Comparison of ENCODE assay signal across 8 mouse cellular contexts in the genomic region with DNA sequence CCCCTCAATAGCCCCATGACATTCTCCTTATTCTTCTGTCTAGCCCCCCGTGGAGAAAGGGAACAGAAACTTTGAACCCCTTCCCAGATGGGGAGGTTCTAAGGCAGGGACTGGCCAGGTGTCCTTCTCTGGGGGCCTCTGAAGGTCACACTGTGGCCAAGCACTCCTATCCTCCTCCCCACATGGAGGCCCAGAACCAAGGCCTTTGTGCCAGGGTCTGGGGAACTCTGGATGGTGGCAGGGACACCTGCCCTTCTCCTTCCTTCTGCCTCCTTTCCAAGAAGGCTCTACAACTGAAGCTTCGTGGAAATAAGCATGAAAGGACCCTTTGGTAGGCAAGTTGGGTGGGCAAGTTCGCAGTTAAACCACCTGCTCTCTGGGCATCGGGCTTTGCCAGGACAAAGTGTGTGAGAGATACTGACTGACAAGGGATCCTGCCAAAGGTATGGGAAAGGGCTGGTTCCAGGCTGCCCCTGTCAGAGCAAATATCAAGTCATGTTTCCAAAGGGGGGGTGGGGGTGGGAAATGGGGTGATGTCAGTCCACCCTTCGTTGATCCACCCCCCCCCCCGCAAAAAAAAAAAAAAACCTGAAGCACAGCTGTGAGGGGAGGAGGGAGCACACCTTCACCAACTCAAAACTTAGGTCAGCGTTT. TPM values are rescaled to one million over a fixed set of nuclear protein-coding genes. Genes with fewer than 3 reads are reported as not detected.
DNase-seq lines count a peak whose midpoint lies in the region; ATAC-seq lines count a peak whose summit lies in the region.

No protein-coding gene starts in this region.

- no peak for DNase-seq in lung, postnatal 36 days
- no peak for DNase-seq in forebrain, embryonic 10.5 days (ENCODE audit: extremely low spot score, low spot score)
- peak; percentile 60 for DNase-seq in kidney, adult 18-20 months
- no peak for DNase-seq in layer of hippocampus, adult 8-10 months (ENCODE audit: low spot score in 2 of 2)
- DNase-seq in ovary, postnatal 10 days (ENCODE audit: low spot score) = no peak
- no peak for DNase-seq in thymus, adult 18-20 months

- peak overlapping the region; percentile 99 for H3K9ac ChIP-seq in lung, embryonic 15.5 days
- H3K9ac ChIP-seq in midbrain, embryonic 16.5 days (ENCODE audit: low read depth, low read length) = peak overlapping the region; percentile 78

- H3K4me2 ChIP-seq in lung, embryonic 15.5 days = peak overlapping the region; percentile 91
- H3K4me2 ChIP-seq in midbrain, embryonic 16.5 days (ENCODE audit: low read length) = peak overlapping the region; percentile 79

- peak overlapping the region; percentile 93 for H3K4me3 ChIP-seq in lung, embryonic 15.5 days
- H3K4me3 ChIP-seq in forebrain, embryonic 10.5 days = peak overlapping the region; percentile 95
- H3K4me3 ChIP-seq in midbrain, embryonic 16.5 days (ENCODE audit: low read depth, low read length) = peak overlapping the region; percentile 74

- H3K4me1 ChIP-seq in lung, embryonic 15.5 days = peaks cover 61% of the 10 kb centered on the region
- H3K4me1 ChIP-seq in forebrain, embryonic 10.5 days = peaks cover 69% of the 10 kb centered on the region
- H3K4me1 ChIP-seq in midbrain, embryonic 16.5 days (ENCODE audit: control insufficient read depth, insufficient read depth, low read length) = peaks cover 44% of the 10 kb centered on the region

- ATAC-seq in lung, embryonic 15.5 days (ENCODE audit: borderline replicate concordance, extremely low read depth, low FRiP score, low TSS enrichment) = no peak
- no peak for ATAC-seq in midbrain, embryonic 16.5 days

- H3K9me3 ChIP-seq in lung, embryonic 15.5 days = no peaks in the 10 kb centered on the region
- H3K9me3 ChIP-seq in forebrain, embryonic 10.5 days = no peaks in the 10 kb centered on the region
- no peaks in the 10 kb centered on the region for H3K9me3 ChIP-seq in midbrain, embryonic 16.5 days (replicated peaks; ENCODE audit: control insufficient read depth, low read length, poor library complexity, severe bottlenecking)

- H3K27ac ChIP-seq in lung, embryonic 15.5 days = peak overlapping the region; percentile 98
- H3K27ac ChIP-seq in forebrain, embryonic 10.5 days = peak overlapping the region; percentile 99
- peak overlapping the region; percentile 88 for H3K27ac ChIP-seq in midbrain, embryonic 16.5 days (ENCODE audit: low read length)

- H3K27me3 ChIP-seq in lung, embryonic 15.5 days = no peaks in the 10 kb centered on the region
- H3K27me3 ChIP-seq in forebrain, embryonic 10.5 days (ENCODE audit: poor library complexity, severe bottlenecking) = peaks cover 17% of the 10 kb centered on the region
- no peaks in the 10 kb centered on the region for H3K27me3 ChIP-seq in midbrain, embryonic 16.5 days (ENCODE audit: control insufficient read depth, insufficient read depth, low read depth, low read length)

- peaks cover 9% of the 10 kb centered on the region for H3K36me3 ChIP-seq in lung, embryonic 15.5 days
- H3K36me3 ChIP-seq in forebrain, embryonic 10.5 days (replicated peaks) = peaks cover 41% of the 10 kb centered on the region
- peaks cover 6% of the 10 kb centered on the region; the same call in 1 of the 2 replicates for H3K36me3 ChIP-seq in midbrain, embryonic 16.5 days (ENCODE audit: control insufficient read depth, insufficient read depth, low read length)

- WGBS in lung, embryonic 15.5 days = 14% methylated on average over 5 of the region's 7 CpGs
- WGBS in forebrain, embryonic 10.5 days = 15% methylated on average over 7 of the region's 7 CpGs
- WGBS in midbrain, embryonic 16.5 days = 9% methylated on average over 7 of the region's 7 CpGs

RNA-seq across cellular contexts. Expression of a gene that starts 2.5 kb away (rescaled TPM):
- 5.1 and 6.2 TPM in 2 replicates for polyA plus RNA-seq in lung, embryonic 15.5 days (2015; fragmentation: Nextera tagmentation; extraction: Ambion mirVana)
- polyA plus RNA-seq in forebrain, embryonic 10.5 days (2016; fragmentation: Nextera tagmentation; extraction: Ambion mirVana) = 2.4 and 2.5 TPM in 2 replicates
- 3.4 and 4.7 TPM in 2 replicates for polyA plus RNA-seq in midbrain, embryonic 16.5 days (2015; fragmentation: Nextera tagmentation; extraction: Ambion mirVana)
- 100 to 1,000 TPM in 1 of 4 experiments, 10 to 100 TPM in 3; 63.6 to 104 (median 78.2) TPM for total RNA-seq in layer of hippocampus, adult 8-10 months (2022)
